Mouse (Mus musculus) liver, embryonic 14.5 days (tissue): ENCODE measurements around the gene Phldb2.

Experiments
- CTCF ChIP-seq: IDR thresholded peaks from 2 replicates; pipeline ENCODE4 v1.5.1; 2016; ENCODE audit warnings: antibody characterized with exemption, low read depth, control low read depth
- EP300 ChIP-seq: IDR thresholded peaks from 2 replicates; pipeline ENCODE4 v1.6.1; 2016; ENCODE audit warnings: antibody characterized with exemption, low read depth

DNA sequence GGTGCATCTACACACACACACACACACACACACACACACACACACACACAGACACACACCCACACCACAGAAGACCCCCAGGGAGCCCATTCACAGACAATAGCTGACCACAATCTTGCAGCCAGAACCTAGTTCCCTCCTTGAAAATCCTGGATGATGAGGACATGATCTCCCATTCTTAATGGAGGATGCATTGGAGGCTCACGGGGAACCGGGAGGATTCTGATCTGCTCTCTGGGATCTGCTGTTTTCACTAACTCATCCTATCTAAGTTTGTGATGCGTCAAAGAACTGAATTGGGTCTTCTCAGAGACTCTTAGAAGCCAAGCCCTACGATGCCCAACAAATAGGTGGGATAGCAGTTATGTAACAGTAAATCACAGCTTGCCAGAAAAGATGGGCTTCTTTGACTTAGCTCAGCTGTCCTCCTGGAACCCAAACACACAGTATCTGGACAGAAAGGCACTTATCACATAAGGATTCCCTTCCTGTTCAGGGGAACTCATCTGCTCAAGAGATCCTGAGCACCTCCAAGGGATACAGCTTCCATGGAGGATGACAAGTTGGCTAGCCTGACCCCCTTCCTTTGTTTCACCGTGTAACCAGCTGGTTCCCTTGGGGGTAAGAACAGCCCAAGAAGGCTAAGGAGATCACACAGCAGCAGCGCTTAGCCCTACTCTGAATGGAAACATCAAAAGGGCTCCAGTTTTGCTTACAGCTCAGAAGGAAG is 230.1 kb downstream of the Phldb2 start:
- TF ChIP-seq CTCF (no peak), EP300 (no peak)
